Mouse (Mus musculus) lung, adult 2 months (tissue): Measurements from ENCODE around the gene Ajap1.

Source experiments
- CTCF ChIP-seq: fragments of 200-500 bp; IDR thresholded peaks from 2 replicates; pipeline ENCODE4 v1.5.1; 2011; ENCODE audit warnings: mild to moderate bottlenecking, low read length, control low read depth; ENCODE audit not compliant: insufficient read depth
- POLR2A ChIP-seq: fragments of 200-500 bp; IDR thresholded peaks from 2 replicates; pipeline ENCODE4 v1.6.1; 2011; ENCODE audit warnings: low read depth, mild to moderate bottlenecking, control low read depth, low read length, borderline replicate concordance; ENCODE audit errors: extremely low read depth

GRCm38 (mm10) chr4:153416111-153416510 lies 66.5 kb downstream of the Ajap1 start:
- TF ChIP-seq CTCF (no peak), POLR2A (no peak)
